Mouse (Mus musculus) gonadal fat pad, adult 2 months (tissue): ENCODE data around the gene Cacng4. TPM values are rescaled to one million over a fixed set of nuclear protein-coding genes. Genes with fewer than 3 reads are reported as not detected.

Experiments
- DNase-seq: peaks from one replicate; pipeline ENCODE4 v3.0.0-alpha.2; 2012; ENCODE audit warnings: low read depth
- polyA plus RNA-seq: library from polyadenylated mRNA; depleted of rRNA; stranded (reverse); fragments of >200 nt; gene quantifications from 2 replicates; pipeline ENCODE4 v1.2.3, GENCODE M21; 2012; rRNA removed

Gene Cacng4
- polyA plus RNA-seq, result 1.3 and 2.2 TPM in 2 replicates

DNA sequence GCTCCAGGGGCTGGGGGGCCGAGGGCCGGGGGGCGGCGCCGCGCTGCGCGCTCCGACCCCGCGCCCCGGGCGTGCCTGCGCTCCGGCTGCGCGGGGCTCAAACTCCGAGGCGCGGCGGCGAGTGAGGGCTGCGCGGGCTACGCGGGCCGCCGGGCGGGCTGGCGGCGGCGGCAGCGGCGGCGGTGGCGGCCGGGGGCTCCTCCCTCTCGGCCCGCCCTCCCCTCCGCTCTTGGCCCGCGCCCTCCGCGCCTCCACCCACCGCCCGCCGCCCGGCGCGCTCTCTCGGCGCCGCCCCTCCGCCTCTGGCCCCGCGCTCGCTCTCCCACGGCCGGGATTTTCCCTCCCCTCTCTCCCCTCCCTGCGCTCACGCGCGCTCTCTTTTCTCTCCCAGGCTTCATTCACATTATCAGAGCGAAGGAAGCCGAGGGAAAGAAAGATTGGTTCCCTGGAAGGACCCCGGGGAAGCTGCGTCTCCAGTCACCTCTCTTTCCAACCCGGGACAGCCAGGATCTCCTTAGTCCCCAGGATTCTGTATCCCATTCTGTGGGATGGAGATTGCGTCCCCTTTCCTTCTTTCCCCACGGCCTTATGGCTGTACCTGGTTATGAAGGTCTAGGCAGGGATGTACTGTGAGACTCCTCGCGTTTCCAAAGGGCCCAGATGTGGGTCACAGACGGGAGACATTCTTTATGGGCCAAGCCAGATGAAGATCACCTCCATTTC lies at the start of gene Cacng4:
Gene Cacng4, minus strand, starts transcription at position 11 of the 723 bp plus-strand sequence.
- DNase-seq, result no peak

DNA sequence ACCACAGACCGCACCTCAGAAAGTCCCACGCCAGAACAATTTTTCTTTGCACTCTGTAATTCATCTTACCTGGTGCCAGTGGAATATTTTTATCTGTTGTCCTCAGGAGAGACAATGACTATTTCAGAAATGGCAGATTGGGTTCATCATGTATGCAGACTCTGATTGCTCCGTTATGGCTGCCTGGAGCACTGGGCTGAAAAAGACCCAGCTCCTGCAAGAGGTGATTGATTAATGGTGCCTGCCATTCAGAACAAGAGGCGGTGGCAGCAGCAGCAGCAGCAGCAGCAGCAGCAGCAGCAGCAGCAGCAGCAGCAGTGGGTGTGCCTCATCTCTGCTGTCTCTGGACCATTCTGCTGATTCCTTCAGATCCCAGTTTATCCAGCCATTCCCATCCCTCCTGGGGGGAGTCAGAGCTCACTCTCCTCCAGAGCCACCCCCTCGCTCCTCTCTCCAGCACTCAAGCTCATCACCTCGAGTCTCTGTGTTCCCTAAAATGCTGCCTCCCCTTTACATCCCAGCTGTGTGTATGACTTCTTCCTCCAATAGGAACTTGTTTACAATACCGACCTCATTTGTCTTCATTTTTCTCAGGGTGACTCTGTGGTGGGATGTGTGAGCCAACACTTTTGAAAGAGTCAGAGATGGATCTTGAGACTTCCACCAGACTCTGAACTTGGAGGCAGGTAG lies 39.1 kb upstream of the Cacng4 start:
- no peak for DNase-seq

DNA sequence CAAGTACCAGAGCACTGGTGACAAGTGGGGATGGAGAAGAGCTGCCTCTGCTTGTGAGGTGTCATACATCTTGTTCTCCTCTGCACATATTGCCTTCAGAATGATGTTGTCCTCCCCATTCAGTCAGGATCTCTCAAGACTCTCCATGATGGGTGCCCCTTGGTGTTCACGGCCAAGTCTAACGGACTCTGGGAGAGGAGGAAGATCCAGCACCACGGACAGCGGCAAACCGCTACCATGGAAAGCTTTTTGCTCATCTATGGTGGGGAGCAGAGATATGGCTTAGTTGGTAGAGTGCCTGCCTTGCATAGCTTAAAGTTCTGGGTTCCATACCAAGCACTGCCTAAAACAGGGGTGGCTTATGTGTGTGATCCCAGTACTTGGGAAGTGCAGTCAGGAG lies 22.8 kb upstream of the Cacng4 start:
- DNase-seq, result no peak

DNA sequence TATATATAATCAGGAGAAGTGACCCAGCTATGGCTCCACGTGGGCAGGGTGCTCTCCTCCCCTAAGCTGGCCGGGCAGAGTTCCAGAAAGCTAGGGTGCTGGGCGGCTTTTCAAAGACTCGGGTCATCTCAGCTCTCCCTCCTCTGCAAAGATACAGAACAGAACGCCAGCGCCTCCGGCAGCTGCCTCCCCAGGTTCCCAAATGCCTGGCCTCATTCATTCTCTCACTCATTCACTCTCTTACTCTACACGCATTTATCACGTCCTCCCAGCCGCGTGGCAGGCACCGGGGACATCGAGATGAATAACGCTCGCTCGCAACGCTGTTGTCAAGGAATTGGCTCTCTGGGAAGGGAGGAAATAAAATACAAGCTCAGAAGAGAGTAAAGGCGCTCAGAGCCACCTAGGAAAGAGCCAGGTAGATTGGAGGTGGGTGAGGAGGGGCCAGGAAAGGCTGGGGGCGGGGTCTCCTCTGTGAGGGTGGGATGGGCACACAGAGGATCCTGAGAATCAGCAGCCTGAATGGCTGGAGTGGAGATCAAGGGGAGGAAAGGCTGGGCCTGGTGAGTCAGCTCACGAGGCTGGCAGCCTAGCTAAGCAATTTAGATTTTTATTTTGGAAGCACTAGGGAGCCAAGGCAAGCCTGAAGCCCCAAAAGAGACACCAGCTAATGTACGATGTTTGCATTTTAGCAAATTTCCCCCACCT lies 18.7 kb upstream of the Cacng4 start:
- DNase-seq, result no peak

DNA sequence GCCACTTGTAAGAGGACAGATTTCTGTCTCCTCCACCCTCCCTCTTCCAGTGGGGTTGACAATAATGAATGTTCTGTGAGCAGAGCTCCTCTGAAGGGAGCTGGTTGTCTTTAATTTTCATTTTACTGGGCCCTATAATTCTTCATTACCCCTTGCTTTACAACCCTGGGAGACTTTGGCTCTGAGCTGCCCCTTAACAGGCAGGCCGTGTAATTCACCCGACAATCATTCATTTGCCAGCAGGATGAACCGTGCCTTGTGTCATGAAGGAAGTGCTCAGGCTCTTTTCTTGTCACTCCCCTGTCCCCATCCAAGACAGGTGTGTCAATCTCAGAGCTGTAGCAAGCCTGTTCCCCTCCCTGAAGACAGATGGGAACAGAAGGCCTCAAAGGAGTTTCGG lies 18.1 kb upstream of the Cacng4 start:
- DNase-seq, result no peak

DNA sequence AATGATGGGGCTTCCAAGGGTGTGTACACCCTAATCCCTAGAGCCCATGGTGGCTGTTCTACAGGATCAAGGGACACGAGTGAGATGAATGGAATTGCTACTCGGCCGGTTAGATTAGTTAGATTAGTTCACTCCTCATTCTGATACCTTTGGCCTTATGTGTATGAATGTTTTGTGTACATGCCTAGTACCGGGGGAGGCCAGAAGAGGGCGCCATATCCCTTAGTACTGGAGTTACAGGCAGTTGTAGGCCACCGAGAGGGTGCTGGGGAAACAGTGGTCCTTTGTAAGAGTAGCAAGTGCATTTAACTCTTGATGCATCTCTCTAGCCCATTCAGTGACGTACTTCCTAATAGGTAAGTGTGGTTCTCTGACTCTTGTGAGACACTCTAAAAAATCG lies 14.2 kb upstream of the Cacng4 start:
- DNase-seq, result no peak

DNA sequence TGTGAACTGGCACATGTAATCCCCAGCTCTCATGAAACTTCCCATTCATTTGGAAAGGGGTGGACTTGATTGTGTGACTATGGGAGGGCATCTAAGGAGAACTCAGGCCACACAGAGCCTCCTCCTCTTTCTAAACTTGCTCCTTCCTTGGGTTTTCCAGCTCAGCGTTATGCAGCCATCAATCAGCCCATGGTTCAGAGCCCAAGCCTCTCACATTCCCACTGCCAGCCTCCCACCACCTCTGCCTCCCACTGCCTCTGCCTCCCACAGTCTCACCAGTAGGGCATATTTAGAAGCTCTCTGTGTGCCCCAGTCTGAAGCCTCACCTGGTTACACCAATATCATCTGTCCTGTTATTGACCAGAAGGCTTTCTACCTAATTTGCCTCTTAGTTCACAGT lies 11.7 kb upstream of the Cacng4 start:
- no peak for DNase-seq

DNA sequence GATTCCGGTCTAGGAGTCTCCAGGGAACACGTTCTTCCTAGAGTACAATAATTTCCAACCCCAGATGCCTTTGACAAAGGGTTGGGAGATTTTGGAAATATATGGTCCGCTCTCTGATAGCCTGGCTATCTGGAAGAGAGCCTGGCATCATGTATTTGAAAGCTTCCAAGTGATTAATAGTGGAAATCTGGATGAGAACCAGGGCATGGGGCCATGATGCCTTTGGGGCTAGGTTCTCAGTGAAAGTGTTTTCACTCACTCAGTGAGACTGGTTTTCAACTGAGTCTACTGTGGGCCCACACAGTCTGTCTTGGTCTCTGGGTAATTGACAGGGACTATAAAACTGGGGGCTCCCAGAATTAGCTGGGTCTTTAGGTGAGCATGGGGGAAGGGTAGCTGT lies 7.6 kb upstream of the Cacng4 start:
- no peak for DNase-seq

DNA sequence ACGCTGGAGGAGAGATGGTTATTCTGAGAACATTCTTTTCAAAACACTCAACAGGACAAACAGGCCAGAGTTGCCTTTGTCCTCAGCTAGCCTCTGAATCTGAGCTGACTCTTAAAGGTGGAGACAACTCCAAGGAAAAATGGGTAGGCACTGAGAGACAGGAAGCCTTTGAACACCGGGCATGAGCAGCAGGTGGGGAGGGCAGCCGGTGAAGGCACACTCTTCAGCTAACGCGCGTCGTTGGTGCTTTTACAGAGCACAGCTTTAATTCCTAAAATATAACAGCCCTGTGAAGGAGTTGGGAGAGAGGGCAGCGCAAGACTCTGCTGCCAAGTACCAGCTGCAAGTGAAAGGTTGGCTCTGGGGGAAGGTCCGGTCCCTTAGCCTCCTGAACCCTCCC lies 5.0 kb upstream of the Cacng4 start:
- DNase-seq, result no peak

DNA sequence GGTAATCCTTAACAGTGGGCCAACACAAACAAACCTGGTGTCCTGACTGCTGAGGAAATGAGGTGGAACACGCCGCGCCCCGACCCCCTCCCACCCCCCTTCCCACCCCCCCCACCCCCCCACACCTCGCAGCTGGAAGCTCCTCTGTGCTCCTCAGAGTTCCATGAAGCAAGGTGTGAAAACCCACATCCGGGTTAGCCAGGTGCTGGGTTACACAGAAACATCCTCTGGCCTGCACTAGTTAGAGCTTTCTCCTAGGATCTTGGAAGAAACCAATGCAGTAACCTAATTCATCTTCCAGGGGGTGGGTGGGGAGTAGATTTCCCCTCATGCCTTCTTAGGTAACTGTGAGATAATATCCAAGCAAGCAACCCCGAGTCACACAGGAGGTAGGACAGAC lies 2.0 kb upstream of the Cacng4 start:
- no peak for DNase-seq

DNA sequence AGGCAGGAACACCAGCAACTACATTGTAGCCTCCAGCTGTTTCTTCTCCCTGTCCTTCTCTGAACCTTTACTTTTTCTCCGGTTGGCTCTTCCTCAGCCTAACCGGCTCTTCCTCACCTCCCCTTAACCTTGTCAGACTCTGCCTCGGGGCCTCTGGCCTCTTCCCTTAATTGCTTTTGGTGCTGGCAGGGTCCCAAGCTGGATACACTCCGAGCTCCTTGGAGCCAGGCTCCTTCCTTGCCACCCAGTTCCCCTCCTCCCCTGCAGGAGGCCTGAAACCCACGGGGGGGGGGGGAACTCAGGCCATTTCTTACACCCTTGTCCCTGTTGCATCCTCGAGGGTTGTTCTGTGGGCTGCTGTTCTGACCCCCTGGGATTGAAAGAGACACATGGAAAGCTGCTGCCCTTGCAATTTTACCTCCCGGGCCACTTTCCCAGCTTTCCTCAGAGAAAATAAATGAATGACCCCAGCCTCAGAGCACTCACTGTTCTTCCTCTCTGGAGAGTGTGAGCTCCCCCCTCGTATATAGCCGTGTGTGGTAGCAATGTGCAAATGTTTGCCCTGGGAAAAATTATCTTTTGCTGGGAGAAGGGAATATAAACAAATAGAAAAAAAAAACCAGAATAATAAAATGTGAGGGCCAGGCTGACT lies 1.2 kb upstream of the Cacng4 start:
- no peak for DNase-seq

DNA sequence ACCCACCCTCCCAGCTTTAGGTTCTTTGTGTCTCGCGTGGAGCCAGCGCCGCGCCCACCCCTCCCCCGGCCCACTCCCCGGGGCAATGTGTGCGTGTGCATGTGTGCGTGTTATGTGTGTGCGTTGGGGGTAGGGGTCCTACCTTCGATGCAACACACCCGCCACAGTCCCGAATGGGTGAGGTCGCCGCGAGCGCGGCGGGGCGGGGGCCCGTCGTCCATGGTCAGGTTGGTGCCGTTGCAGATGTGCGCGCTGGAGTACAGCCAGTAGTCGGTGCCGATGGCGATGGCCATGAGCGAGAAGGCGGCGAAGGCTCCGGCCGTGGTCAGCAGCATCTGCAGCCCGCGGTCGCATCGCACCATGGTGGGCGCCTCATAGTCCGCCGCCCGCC lies 259 bp downstream of the Cacng4 start:
- DNase-seq, result no peak

DNA sequence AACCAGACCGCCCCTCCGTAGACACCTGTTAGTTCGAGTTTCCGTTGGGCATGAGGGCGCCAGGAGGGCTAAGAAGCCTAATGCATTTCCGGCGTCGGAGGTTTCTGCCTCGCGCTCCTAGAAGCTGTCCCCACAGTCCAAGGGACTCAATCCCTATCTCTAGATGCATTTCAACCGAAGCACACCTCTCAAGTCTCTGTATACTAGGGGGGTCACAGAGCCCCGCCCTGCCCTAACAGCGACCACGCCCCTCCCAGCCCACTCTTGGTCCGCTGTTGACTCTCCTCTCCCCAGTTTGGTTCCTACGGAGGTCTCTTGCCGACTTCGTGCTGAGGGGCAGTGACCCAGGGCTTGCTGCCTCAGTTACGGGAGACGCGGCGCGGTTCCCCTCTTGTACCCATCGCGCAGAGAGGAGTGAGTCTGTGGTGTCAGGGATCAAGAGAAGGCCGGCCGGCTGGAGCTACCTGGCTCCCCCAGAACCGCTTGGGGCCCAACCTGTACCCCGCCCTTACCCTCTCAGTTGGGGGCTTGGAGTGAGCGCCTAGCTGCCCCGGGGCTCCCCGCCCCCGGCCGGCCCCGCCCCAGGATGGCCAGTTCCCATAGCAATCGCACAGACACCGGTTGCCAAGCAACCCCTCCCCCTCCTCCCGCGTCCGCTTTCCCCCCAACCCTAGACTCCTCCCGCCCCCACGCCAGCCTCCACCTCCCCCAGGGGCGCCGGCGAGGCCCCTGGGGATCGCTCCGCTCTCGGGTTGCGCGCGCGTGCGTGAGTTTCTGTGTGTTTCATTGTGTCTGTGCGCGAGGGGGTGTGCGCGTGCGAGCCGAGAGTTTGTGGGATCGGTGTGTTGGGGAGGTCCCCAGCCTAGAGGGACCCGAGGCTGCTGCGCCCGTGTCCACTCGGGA lies 906 bp downstream of the Cacng4 start:
- DNase-seq, result no peak

DNA sequence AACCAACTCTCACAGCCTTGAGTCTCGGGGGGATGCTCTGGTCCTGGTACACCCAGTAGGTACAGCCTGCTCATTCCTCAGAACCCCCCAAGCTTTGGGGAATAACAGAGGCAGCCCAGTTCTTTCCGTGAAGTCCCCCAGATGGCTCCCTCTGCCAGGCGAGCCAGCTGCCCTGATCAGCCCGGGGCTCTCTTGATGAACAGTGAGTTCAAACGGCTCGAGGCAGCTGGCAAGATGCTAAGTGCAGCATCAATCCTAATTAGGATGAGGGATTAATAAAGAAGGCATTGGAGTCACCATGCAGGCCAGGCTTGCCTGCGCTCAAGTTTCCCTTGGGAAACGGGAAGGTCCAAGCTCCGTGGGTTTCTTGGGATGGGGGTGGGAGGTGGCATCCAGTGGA lies 2.2 kb downstream of the Cacng4 start:
- DNase-seq, result no peak

DNA sequence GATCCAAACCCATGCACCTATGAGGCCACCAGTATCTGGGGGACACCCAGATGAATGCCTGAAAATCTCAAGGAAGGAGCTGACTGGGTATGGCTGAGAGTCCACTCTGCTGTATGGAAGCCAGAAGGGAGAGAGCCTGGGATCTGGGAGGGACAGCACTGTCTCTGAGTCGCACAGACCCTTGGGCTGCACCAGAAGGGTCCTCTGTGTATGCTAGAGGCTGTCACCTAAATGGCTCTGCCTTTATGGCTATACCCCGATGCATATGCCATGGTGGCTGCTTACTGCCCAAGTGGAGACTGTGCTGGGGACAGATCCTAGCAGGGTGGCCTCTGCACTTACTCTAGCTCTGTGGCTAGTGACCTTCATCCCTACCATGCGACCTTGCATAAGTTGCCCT lies 8.6 kb downstream of the Cacng4 start:
- DNase-seq, result no peak

DNA sequence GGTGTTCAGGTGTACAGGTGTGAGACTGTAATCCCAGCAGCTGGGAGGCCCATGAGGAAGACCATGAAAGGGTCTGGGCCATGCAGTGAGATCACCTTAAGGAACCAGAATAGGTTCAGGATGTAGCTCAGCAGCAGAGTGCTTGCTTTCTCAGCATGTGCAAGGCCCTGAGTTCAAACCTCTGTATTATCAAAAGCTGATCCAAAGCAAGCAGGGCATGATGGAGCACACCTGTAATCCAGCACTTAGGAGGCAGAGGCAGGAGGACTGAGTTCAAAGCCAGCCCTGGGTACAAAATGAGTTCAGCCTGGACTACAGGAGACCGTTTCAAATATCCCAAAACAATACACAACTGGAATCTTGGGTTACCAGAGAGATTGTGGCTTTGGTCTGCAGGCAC lies 9.1 kb downstream of the Cacng4 start:
- no peak for DNase-seq

DNA sequence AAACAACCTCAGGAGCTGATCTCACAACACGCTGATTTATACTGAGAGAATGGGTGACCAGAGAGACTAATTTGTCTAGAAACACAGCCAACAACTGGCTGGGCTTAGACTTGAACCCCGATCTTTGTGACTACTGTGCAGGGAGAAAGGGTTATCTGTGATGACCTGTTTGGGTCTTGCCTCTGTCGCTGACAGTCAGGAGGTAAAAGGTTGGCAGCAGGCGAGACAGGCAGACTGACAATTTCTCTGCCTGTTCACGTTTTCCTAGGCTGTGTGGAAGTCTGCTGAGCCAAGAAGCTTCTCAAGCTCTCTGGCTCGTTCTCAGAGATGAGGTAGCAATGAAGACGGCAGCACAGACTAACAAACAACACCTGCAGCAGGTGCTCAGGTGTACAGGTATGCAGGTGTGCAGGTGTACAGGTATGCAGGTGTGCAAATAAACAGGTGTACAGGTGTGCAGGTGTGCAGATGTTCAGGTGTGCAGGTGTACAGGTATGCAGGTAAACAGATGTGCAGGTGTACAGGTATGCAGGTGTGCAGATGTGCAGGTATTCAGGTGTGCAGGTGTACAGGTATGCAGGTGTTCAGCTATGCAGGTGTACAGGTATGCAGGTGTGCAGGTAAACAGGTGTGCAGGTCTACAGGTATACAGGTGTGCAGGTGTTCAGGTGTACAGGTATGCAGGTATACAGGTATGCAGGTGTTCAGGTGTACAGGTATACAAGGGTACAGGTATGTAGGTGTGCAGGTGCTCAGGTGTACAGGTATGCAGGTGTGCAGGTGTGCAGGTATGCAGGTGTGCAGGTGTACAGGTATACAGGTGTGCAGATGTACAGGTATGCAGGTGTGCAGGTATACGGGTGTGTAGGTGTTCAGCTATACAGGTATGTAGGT lies 10.2 kb downstream of the Cacng4 start:
- no peak for DNase-seq

DNA sequence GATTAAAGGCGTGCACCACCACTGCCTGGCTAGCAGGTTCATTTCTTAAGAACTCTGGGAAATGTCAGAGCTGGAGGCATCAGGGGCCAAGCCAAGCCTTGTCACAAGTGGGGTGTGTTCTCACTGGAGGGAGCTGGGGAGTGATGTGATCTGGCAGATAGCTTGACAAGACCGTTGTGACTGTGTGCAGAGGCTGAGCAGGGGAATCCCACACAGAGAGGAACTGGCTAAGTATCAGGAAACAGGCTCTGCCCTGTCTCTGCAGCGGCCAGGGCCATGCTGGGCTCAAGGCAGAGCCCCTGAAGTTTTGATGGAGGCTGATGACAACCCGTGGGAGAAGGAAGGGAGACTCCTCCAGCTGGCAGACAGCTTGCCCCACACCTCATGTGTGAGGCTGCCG lies 11.8 kb downstream of the Cacng4 start:
- DNase-seq, result no peak

DNA sequence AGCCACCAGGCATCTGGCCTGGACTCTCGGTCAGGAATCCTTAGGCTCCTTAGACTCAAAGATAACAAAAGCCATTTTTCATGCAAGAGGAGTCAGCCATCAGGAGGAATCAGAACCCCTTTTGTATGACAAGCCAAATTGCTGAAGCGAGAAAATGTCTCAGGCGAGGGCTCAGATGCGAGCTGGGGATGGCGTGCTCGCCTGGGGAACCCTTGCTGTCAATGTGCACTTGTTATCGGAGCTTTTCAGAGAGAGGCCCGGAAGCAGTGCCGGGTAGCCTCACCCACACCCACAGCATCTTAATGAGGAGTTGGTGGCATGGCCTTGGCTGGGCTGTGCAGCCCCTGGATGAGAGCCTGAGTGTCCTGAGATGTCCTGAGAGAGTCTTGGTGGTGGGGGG lies 15.5 kb downstream of the Cacng4 start:
- no peak for DNase-seq

DNA sequence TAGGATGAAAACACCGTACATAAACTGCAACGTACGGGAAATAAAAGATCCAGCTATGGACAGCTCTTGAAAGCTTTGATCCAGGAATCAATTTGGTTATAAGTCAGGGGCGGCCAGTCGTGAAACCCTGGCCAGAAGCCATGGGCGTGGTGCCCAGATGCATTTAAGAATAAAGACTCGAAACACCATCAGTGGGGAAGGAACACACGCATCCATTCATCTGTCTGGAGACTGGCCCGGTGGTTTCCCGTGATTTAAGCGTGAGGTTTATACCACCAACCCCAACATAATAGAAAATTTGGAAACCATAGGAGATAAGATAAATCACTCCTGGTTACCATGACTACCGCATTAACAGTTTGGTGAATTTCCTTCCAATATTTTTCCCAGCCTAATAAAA lies 16.9 kb downstream of the Cacng4 start:
- no peak for DNase-seq
